Mouse (Mus musculus) liver, adult 2 months (tissue): ENCODE data around the gene Dnajc21.

Experiments
- CTCF ChIP-seq: fragments of 200-500 bp; IDR thresholded peaks from 2 replicates; pipeline ENCODE4 v1.5.1; 2011; ENCODE audit warnings: low read depth, low read length, control low read depth
- POLR2A ChIP-seq: fragments of 200-500 bp; IDR thresholded peaks from 2 replicates; pipeline ENCODE4 v1.6.1; 2011; ENCODE audit warnings: low read length, control low read depth; ENCODE audit not compliant: insufficient read depth; ENCODE audit errors: extremely low read depth

- no peak for TF ChIP-seq CTCF
- no peak for TF ChIP-seq POLR2A
Observed at GRCm38 (mm10) chr15:10410881-10411280, 59.4 kb downstream of the Dnajc21 start.
